Mouse (Mus musculus) c-Kit-positive CD71-positive TER-119-positive erythroid progenitor cells, embryonic 14.5 days (primary cell): ENCODE results near the gene Zc3h10.

Experiments
- DNase-seq: peaks from one replicate; pipeline ENCODE4 v3.0.0-alpha.2; 2013; ENCODE audit warnings: low spot score

The Zc3h10 gene

GRCm38 (mm10) chr10:128547361-128548032 is at the start of gene Zc3h10:
Zc3h10 (minus strand) TSS chr10:128547774.
- DNase-seq: peak; percentile 96

- DNase-seq: no peak
Observed at GRCm38 (mm10) chr10:128592797-128593196, 45.2 kb upstream of the Zc3h10 start.

- no peak for DNase-seq
Observed at GRCm38 (mm10) chr10:128591436-128591835, 43.9 kb upstream of the Zc3h10 start.

GRCm38 (mm10) chr10:128590193-128590690 is 42.7 kb upstream of the Zc3h10 start:
- DNase-seq: peak; percentile 33

- peak; percentile 17 for DNase-seq
Observed at GRCm38 (mm10) chr10:128589464-128590192, 42.1 kb upstream of the Zc3h10 start, which contains the start of gene Erbb3. Erbb3 (minus strand) TSS chr10:128589652.

- no peak for DNase-seq
Observed at GRCm38 (mm10) chr10:128588775-128589463, 41.3 kb upstream of the Zc3h10 start.

GRCm38 (mm10) chr10:128588136-128588535 is 40.6 kb upstream of the Zc3h10 start:
- no peak for DNase-seq

- no peak for DNase-seq
Observed at GRCm38 (mm10) chr10:128587697-128588096, 40.1 kb upstream of the Zc3h10 start.

- DNase-seq: no peak
Observed at GRCm38 (mm10) chr10:128587120-128587519, 39.5 kb upstream of the Zc3h10 start.

GRCm38 (mm10) chr10:128586546-128586945 is 39.0 kb upstream of the Zc3h10 start:
- DNase-seq: no peak

GRCm38 (mm10) chr10:128584386-128584785 is 36.8 kb upstream of the Zc3h10 start:
- no peak for DNase-seq

- DNase-seq: no peak
Observed at GRCm38 (mm10) chr10:128583644-128584043, 36.1 kb upstream of the Zc3h10 start.

GRCm38 (mm10) chr10:128579731-128580130 is 32.2 kb upstream of the Zc3h10 start:
- DNase-seq: no peak

GRCm38 (mm10) chr10:128579298-128579697 is 31.7 kb upstream of the Zc3h10 start:
- no peak for DNase-seq

- DNase-seq: no peak
Observed at GRCm38 (mm10) chr10:128578330-128578729, 30.8 kb upstream of the Zc3h10 start.

- DNase-seq: peak; percentile 32
Observed at GRCm38 (mm10) chr10:128575063-128575462, 27.5 kb upstream of the Zc3h10 start.

- DNase-seq: peak; percentile 94
Observed at GRCm38 (mm10) chr10:128565788-128566531, 18.4 kb upstream of the Zc3h10 start, which contains the start of gene Pa2g4. Pa2g4 (minus strand) TSS chr10:128565987.

GRCm38 (mm10) chr10:128565206-128565787 is 17.7 kb upstream of the Zc3h10 start:
- no peak for DNase-seq

GRCm38 (mm10) chr10:128563544-128563943 is 16.0 kb upstream of the Zc3h10 start:
- no peak for DNase-seq

- no peak for DNase-seq
Observed at GRCm38 (mm10) chr10:128556963-128557362, 9.4 kb upstream of the Zc3h10 start.

- no peak for DNase-seq
Observed at GRCm38 (mm10) chr10:128556286-128556685, 8.7 kb upstream of the Zc3h10 start.
